Mouse (Mus musculus) cerebellum, adult 2 months (tissue): ENCODE results near the gene Scaf1.

ENCODE experiments used
- CTCF ChIP-seq: fragments of 200-500 bp; IDR thresholded peaks from 2 replicates; pipeline ENCODE4 v1.5.1; 2011; ENCODE audit warnings: low read depth, mild to moderate bottlenecking, control low read depth, low read length, moderate library complexity, borderline replicate concordance; ENCODE audit not compliant: insufficient read depth
- POLR2A ChIP-seq: fragments of 200-500 bp; IDR thresholded peaks from 2 replicates; pipeline ENCODE4 v1.6.1; 2011; ENCODE audit warnings: low read length, control low read depth, borderline replicate concordance; ENCODE audit not compliant: insufficient read depth

DNA sequence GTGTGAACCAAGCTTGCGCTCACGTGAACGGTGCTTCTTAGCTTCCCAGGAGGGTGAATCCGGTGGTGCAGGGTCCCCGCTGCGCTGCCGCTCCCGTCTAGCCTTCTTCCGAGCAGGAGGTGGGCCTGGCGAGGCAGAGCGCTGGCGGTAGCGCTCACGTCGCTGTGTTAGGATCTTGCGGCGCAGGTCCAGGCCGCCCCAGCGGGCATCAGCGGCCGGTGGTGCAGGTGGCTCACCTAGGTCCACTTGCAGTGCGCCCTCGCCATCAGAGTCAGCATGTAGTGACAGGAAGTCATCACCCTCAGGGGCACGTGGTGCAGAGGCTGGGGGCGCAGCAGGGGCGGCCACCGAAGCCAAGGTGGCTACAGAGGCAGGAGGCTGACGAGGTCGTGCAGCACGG, 8.3 kb downstream of the Scaf1 start:
- TF ChIP-seq POLR2A (no peak), CTCF (no peak)
